Mouse (Mus musculus): ENCODE data around the gene Senp6. TPM values are rescaled to one million over a fixed set of nuclear protein-coding genes. Genes with fewer than 3 reads are reported as not detected.

The Senp6 gene
- polyA plus RNA-seq, 1 experiment from 2014 or later = 78.7 TPM

DNA sequence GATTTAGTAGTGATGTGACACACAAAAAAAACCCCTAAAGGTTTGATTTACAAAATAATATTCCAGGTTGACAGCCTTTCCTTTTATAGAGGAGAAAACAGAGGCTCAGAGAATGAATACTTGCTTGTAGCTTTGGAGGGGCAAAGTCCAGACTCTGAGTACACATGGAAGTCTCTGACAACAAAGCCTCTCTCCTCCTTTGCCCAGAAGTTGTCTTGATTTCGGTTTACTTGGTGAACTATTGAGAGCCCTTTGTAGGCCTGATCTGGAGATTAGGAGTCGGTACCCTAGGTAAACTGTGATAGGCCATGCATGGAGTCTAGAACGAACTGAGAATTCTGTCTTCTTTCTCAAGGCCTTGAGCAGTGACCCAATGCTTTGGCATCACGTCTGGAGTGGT, 100.4 kb downstream of the Senp6 start:
- Histone ChIP-seq H3K27ac (ENCODE audit: low read length) (peak overlapping the region; percentile 35; the same call in 1 of the 2 replicates), H3K4me1 (ENCODE audit: control insufficient read depth, insufficient read depth, low read length) (peaks cover 7% of the 10 kb centered on the region; the same call in 1 of the 2 replicates), H3K9ac (replicated peaks; ENCODE audit: low read depth, low read length) (no peak overlapping the region), H3K27me3 (ENCODE audit: control insufficient read depth, insufficient read depth, low read length) (no peaks in the 10 kb centered on the region), H3K36me3 (ENCODE audit: control insufficient read depth, insufficient read depth, low read length) (no peaks in the 10 kb centered on the region), H3K4me3 (ENCODE audit: low read depth, low read length) (no peak overlapping the region; the same call in 1 of the 2 replicates), H3K4me2 (replicated peaks; ENCODE audit: low read depth, low read length) (peak overlapping the region; percentile 19), H3K9me3 (ENCODE audit: control insufficient read depth, low read depth, low read length) (no peaks in the 10 kb centered on the region)
- ATAC-seq (ENCODE audit: insufficient number of reproducible peaks, insufficient read depth, low FRiP score, low read depth) = no peak
- WGBS = 50% methylated on average over 4 of the region's 4 CpGs

DNA sequence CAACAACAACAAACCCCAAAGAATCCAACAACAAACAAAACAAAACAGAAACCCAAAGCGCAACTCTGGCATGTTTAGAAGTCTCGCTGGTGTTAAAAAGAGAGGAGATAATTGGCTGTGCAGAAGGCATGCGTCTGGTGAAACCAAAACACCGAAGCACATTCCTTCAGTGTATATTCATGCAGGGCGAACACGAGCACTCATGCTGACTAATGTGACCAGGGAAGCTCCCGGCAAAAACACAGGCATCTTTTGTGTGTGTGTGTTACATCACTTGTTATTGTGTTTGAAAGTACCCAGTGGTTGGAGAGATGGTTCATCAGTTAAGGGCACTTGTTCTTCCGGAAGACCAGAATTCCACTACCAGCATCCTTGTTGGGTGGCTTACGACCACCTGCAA, 102.8 kb downstream of the Senp6 start:
- H3K27ac ChIP-seq (ENCODE audit: low read length) = no peak overlapping the region
- H3K4me1 ChIP-seq (ENCODE audit: control insufficient read depth, insufficient read depth, low read length) = 0 out of 2 replicates have a peak, but pooled peaks cover 5% of the 10 kb centered on the region
- no peak for ATAC-seq (ENCODE audit: insufficient number of reproducible peaks, insufficient read depth, low FRiP score, low read depth)
- H3K9me3 ChIP-seq (ENCODE audit: control insufficient read depth, low read depth, low read length) = no peaks in the 10 kb centered on the region
- no peaks in the 10 kb centered on the region for H3K36me3 ChIP-seq (ENCODE audit: control insufficient read depth, insufficient read depth, low read length)
- H3K4me3 ChIP-seq (ENCODE audit: low read depth, low read length) = no peak overlapping the region
- H3K27me3 ChIP-seq (ENCODE audit: control insufficient read depth, insufficient read depth, low read length) = no peaks in the 10 kb centered on the region
- whole genome bisulfite sequencing = 88% methylated on average over 9 of the region's 9 CpGs
- H3K9ac ChIP-seq (replicated peaks; ENCODE audit: low read depth, low read length) = no peak overlapping the region
- no peak overlapping the region for H3K4me2 ChIP-seq (replicated peaks; ENCODE audit: low read depth, low read length)

DNA sequence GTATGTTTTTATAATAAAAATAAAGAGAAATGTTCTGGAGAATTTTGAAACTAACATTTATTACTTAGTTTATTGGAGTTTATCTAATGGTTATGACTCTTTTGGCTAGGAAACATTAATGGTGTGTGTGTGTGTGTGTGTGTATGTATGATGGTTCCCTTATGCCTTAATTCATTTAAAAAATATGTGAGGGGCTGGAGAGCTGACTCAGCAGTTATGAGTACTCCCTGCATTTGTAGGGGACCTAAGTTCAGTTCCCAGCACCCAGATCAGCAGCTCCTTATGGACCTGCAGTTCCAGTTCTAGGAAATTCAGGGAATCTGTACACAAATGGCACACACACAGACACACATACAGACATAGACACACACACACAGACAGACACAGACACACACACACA, 104.5 kb downstream of the Senp6 start:
- Histone ChIP-seq H3K9ac (replicated peaks; ENCODE audit: low read depth, low read length) (no peak overlapping the region), H3K4me1 (ENCODE audit: control insufficient read depth, insufficient read depth, low read length) (0 out of 2 replicates have a peak, but pooled peaks cover 5% of the 10 kb centered on the region), H3K27me3 (ENCODE audit: control insufficient read depth, insufficient read depth, low read length) (no peaks in the 10 kb centered on the region), H3K27ac (ENCODE audit: low read length) (no peak overlapping the region), H3K9me3 (ENCODE audit: control insufficient read depth, low read depth, low read length) (no peaks in the 10 kb centered on the region), H3K4me2 (replicated peaks; ENCODE audit: low read depth, low read length) (no peak overlapping the region), H3K4me3 (ENCODE audit: low read depth, low read length) (no peak overlapping the region), H3K36me3 (ENCODE audit: control insufficient read depth, insufficient read depth, low read length) (no peaks in the 10 kb centered on the region)
- ATAC-seq (ENCODE audit: insufficient number of reproducible peaks, insufficient read depth, low FRiP score, low read depth) = no peak

DNA sequence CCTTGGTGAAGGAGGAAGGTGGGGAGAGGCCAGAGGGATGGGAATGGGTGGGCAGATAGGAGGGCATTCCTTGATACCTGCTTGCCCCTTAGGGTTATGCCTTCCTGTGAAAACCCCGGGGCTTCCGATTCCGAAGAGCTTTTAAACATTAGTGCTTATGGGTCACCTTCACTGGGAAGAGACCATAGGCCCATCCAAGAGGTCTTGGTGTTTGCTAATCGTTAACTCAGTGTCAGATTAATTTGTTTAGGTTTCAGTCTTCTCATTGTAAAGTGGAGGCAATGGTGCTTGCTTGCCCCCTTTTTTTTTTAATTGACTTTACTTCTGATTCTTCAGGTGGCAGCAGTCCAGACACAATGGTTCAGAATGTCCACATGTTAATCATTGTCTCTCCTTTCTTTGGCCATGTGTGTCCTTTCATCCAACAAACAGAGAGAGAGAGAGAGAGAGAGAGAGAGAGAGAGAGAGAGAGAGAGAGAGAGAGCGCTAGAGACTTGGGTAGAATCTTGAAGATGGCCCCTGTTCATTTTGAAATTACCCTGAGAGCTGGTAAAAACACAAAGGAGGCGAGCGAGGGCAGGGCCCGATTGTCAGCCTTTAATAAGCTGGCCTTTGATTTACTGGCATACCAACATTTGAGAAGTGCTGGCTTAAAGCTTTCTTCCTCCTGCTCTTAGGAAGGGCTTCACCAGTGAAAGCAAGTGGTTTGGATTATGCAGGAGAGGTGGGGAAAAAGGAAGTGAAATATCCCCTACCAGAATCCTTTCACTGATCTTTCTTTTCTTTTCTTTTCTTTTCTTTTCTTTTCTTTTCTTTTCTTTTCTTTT, 105.9 kb downstream of the Senp6 start:
- ATAC-seq (ENCODE audit: insufficient number of reproducible peaks, insufficient read depth, low FRiP score, low read depth) = no peak
- WGBS = 63% methylated on average over 8 of the region's 8 CpGs
- H3K9ac ChIP-seq (replicated peaks; ENCODE audit: low read depth, low read length) = no peak overlapping the region
- H3K27me3 ChIP-seq (ENCODE audit: control insufficient read depth, insufficient read depth, low read length) = no peaks in the 10 kb centered on the region
- H3K27ac ChIP-seq (ENCODE audit: low read length) = no peak overlapping the region; the same call in 1 of the 2 replicates
- no peaks in the 10 kb centered on the region for H3K9me3 ChIP-seq (ENCODE audit: control insufficient read depth, low read depth, low read length)
- no peak overlapping the region for H3K4me3 ChIP-seq (ENCODE audit: low read depth, low read length)
- H3K36me3 ChIP-seq (ENCODE audit: control insufficient read depth, insufficient read depth, low read length) = no peaks in the 10 kb centered on the region
- no peak overlapping the region for H3K4me2 ChIP-seq (replicated peaks; ENCODE audit: low read depth, low read length)
- H3K4me1 ChIP-seq (ENCODE audit: control insufficient read depth, insufficient read depth, low read length) = 0 out of 2 replicates have a peak, but pooled peaks cover under 1% of the 10 kb centered on the region

DNA sequence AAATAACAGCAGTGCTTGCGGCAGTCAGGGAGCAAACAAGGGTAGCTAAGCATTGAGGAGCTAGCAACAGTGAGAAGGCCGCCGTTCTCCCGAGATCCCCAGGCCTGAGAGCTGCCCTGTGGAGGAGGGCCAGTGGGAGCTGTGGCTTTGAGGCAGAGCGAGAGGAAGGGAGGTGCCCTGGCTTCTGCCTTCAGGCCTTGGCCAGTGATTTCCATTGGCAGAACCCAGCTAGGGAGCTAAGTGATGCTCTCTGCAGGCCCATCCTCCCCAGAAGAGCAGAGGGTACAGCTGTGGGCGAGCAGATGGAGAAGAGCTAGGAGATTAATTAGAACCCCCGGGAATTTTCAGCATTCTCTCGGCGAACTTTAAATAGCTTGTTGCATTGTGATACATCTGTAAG, 106.9 kb downstream of the Senp6 start:
- no peaks in the 10 kb centered on the region for H3K36me3 ChIP-seq (ENCODE audit: control insufficient read depth, insufficient read depth, low read length)
- H3K4me1 ChIP-seq (ENCODE audit: control insufficient read depth, insufficient read depth, low read length) = no peaks in the 10 kb centered on the region
- H3K4me2 ChIP-seq (replicated peaks; ENCODE audit: low read depth, low read length) = no peak overlapping the region
- no peaks in the 10 kb centered on the region for H3K27me3 ChIP-seq (ENCODE audit: control insufficient read depth, insufficient read depth, low read length)
- no peaks in the 10 kb centered on the region for H3K9me3 ChIP-seq (ENCODE audit: control insufficient read depth, low read depth, low read length)
- WGBS = 46% methylated on average over 9 of the region's 9 CpGs
- no peak for ATAC-seq (ENCODE audit: insufficient number of reproducible peaks, insufficient read depth, low FRiP score, low read depth)
- no peak overlapping the region; the same call in 1 of the 2 replicates for H3K27ac ChIP-seq (ENCODE audit: low read length)
- H3K9ac ChIP-seq (replicated peaks; ENCODE audit: low read depth, low read length) = no peak overlapping the region
- H3K4me3 ChIP-seq (ENCODE audit: low read depth, low read length) = no peak overlapping the region

DNA sequence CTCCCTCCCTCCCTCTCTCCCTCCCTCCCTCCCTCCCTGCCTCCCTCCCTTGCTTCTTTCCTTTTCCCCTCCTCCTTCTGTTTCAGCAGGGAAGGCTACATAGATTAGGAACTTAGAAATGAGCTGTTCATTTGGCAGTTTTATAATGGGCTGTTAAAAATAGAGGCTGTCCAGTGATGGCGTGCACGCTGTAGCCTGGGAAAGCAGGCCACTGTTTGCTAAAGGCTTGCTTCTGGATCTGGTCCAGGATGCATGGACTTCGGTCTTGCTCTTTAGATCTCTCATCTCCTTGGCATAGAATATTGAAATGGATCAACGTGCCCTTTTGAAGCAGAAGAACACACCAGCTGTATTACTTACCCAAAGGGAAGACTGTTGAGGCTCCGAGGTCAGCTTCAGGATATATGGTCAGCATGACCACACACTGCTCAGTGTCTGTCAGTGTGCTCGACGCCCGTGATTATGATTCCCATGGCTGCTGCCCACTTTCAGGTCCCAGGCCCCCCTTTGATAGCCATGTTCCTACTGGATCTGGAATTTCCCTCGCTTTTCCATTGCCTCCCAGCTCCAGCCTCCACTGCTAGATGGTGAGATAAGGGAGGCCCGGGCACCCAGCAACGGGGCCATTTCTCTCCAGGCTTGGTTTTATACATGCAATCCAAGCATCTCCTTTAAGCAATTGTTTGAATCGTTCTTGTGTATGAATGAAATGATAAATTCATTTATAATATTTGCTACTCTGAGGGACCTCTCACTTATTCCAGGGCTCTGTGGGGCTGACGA, 110.2 kb downstream of the Senp6 start:
- Histone ChIP-seq H3K9me3 (ENCODE audit: control insufficient read depth, low read depth, low read length) (no peaks in the 10 kb centered on the region), H3K4me3 (ENCODE audit: low read depth, low read length) (no peak overlapping the region), H3K9ac (replicated peaks; ENCODE audit: low read depth, low read length) (no peak overlapping the region), H3K27ac (ENCODE audit: low read length) (no peak overlapping the region), H3K36me3 (ENCODE audit: control insufficient read depth, insufficient read depth, low read length) (no peaks in the 10 kb centered on the region), H3K4me1 (ENCODE audit: control insufficient read depth, insufficient read depth, low read length) (no peaks in the 10 kb centered on the region), H3K4me2 (replicated peaks; ENCODE audit: low read depth, low read length) (no peak overlapping the region), H3K27me3 (ENCODE audit: control insufficient read depth, insufficient read depth, low read length) (no peaks in the 10 kb centered on the region)
- WGBS = 57% methylated on average over 13 of the region's 13 CpGs
- ATAC-seq (ENCODE audit: insufficient number of reproducible peaks, insufficient read depth, low FRiP score, low read depth) = peak; percentile 62; the same call in 1 of the 2 replicates

DNA sequence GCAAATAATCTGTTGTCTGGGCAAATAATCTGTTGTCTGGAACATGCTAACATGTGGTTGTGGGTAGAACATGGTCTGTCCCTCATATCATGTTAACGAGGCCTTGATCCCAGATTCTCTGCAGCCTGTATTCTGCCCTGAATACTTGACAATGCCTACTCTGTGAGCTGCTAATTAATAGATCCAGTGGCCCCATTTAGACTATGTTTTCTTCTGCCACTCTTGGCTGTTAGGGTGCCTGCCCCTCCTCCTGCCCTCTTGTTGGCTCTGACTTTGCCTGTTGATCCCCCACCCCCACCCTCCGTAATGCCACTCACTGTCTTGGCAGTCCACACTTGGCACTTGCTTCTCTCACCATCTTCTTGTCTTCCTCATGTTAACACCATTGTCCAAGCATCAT, 112.0 kb downstream of the Senp6 start:
- no peak overlapping the region for H3K4me2 ChIP-seq (replicated peaks; ENCODE audit: low read depth, low read length)
- H3K27ac ChIP-seq (ENCODE audit: low read length) = no peak overlapping the region
- 92% methylated on average over 2 of the region's 2 CpGs for WGBS
- no peaks in the 10 kb centered on the region for H3K4me1 ChIP-seq (ENCODE audit: control insufficient read depth, insufficient read depth, low read length)
- H3K9me3 ChIP-seq (ENCODE audit: control insufficient read depth, low read depth, low read length) = no peaks in the 10 kb centered on the region
- H3K4me3 ChIP-seq (ENCODE audit: low read depth, low read length) = no peak overlapping the region
- no peak for ATAC-seq (ENCODE audit: insufficient number of reproducible peaks, insufficient read depth, low FRiP score, low read depth)
- no peak overlapping the region for H3K9ac ChIP-seq (replicated peaks; ENCODE audit: low read depth, low read length)
- no peaks in the 10 kb centered on the region for H3K36me3 ChIP-seq (ENCODE audit: control insufficient read depth, insufficient read depth, low read length)
- no peaks in the 10 kb centered on the region for H3K27me3 ChIP-seq (ENCODE audit: control insufficient read depth, insufficient read depth, low read length)

DNA sequence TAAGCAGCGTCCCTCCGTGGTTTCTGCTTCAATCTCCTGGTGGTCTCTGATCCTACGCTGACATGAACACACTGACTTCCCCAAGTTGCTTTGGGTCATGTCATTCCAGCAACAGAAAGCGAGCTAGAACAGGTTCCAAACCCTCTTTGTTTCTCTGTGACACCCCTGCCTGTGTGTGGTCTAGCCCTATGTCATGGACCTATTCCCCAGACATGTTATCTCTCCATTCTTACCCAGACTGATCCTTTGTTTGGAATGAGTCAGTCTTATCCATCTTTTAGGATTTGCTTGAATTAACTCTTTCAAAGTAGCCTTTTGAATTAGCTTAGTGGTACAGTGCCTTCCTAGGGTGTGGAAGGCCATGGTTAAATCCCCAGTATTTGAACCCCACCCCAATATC, 113.0 kb downstream of the Senp6 start:
- 54% methylated on average over 4 of the region's 4 CpGs for WGBS
- Histone ChIP-seq H3K27ac (ENCODE audit: low read length) (no peak overlapping the region), H3K4me2 (replicated peaks; ENCODE audit: low read depth, low read length) (no peak overlapping the region), H3K4me3 (ENCODE audit: low read depth, low read length) (no peak overlapping the region), H3K27me3 (ENCODE audit: control insufficient read depth, insufficient read depth, low read length) (no peaks in the 10 kb centered on the region), H3K9me3 (ENCODE audit: control insufficient read depth, low read depth, low read length) (no peaks in the 10 kb centered on the region), H3K9ac (replicated peaks; ENCODE audit: low read depth, low read length) (no peak overlapping the region), H3K4me1 (ENCODE audit: control insufficient read depth, insufficient read depth, low read length) (no peaks in the 10 kb centered on the region), H3K36me3 (ENCODE audit: control insufficient read depth, insufficient read depth, low read length) (no peaks in the 10 kb centered on the region)
- ATAC-seq (ENCODE audit: insufficient number of reproducible peaks, insufficient read depth, low FRiP score, low read depth) = peak; percentile 71; the same call in 1 of the 2 replicates

Data from stomach, embryonic 14.5 days (tissue).